Mouse (Mus musculus) R1 (cell line): ENCODE measurements around the gene Sik1.

Experiments
- DNase-seq: peaks from one replicate; pipeline ENCODE4 v3.0.0-alpha.2; 2018; ENCODE audit warnings: low read depth, low spot score

Gene Sik1

GRCm38 (mm10) chr17:31856519-31857160 is 1.0 kb upstream of the Sik1 start:
- DNase-seq = no peak

DNA sequence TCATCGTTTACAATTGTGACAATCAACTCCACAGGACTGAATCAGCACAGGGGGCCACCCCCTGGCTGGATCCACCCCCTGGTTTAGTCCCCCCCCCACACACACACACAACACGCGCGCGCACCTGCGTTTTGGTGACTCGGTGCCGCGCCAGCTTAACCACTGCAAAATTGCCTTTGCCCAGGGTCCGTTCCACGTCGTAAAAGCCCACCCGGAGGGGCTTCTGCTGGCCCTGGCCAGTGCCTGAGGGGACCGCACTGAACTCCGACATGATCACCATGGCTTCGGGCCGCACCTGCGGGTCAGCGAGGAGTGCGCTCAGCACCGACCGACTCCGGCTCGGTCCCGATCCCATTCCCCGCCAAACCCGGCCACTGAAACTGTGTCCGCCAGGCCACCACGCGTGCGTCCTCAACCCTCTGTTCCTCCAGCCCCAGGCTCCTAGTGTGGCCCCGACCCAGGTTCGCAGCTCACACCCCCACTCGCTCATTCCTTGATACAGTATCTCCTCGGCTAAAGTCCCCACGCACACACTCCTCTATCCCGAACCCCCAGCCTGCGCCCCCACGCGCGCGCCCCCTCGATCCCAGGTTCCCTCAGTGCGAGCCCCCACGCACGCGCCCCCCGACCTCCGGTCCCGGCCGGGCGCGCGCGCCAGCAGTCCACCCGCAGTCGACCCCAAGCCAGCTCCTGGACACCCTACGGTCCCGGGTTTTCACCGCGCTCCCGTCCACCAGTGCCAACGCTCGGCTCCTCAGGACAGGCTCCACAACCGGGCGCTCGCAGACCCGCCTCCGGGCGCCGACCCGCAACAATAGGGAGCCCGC is 621 bp downstream of the Sik1 start:
- DNase-seq = peak; percentile 59

GRCm38 (mm10) chr17:31853448-31854188 is 2.0 kb downstream of the Sik1 start:
- DNase-seq = no peak

DNA sequence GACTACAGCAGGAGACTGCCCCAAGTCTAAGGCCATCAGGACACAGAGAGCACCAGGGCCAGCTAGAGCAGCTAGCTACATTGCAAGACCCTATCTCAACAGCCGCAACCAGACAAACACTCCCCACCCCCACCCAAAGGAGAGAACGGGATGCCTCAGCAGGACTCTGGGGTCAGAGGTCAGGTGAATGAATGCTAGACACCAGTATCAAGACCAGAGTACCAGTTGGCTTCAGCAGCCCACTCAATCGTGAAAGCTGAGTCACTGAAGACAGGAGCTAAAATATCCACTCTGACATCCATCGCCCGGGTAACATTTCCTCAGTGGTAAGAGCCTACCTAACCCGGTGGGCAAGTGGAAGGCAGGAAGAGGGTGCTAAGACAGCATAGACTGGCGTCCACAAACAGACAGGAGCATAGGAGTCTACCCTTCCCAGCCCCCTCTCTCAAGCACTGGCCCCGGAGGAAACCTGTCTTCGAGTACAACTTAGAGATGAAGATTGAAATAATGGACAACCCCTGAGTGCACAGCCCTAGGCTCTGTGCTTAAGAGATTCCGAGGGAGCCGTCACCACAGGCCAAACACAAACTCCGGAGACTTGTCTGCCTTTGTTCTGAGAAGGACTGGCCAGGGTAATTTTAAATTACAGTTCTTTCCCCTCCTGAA is 2.7 kb downstream of the Sik1 start:
- DNase-seq = no peak

- no peak for DNase-seq
These were observed 3.7 kb downstream of the Sik1 start for GRCm38 (mm10) chr17:31851816-31852476.

GRCm38 (mm10) chr17:31850457-31850980 is 5.1 kb downstream of the Sik1 start:
- no peak for DNase-seq

GRCm38 (mm10) chr17:31846970-31847369 is 8.6 kb downstream of the Sik1 start:
- no peak for DNase-seq

DNA sequence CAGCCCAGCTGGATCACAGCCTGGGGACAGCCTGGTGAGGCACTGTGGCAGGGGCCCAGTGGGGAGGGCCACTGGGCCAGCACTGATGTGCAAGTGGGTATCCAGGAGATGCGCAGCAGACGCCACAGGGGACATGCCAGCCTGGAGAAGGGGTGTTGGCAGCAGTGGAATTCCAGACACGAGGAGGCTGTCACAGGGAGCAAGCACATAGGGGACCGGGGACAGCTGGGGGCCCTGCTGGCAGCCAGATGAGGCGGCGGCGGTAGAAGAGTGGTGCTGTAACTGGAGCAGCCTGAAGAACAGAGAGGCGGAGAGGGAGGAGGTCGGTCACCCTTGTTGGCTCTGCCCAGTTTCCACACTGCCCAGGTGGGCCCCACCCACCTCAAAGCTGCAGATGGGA is 9.3 kb downstream of the Sik1 start:
- no peak for DNase-seq

DNA sequence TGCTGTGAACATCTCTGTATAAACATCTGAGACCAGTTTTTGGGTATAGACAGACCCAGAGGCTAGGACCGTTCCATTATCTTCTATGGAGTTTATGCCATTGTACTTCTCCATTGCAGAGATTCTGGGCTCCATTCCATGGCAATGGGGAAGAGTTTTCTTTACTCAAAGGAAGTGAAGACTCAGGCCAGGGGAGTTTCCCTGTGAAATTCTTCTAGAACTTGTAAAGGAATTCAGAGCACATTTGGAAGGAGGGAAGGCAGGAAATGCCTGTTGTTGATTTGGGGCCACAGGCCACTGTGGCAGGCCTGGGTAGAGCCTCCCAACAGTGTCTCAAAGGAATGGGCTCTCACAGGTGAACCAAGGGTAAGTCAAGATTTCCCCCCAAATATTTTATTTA is 11.7 kb downstream of the Sik1 start:
- DNase-seq = no peak

GRCm38 (mm10) chr17:31842930-31843822 is 12.4 kb downstream of the Sik1 start:
- DNase-seq = no peak

- no peak for DNase-seq
These were observed 13.6 kb downstream of the Sik1 start for GRCm38 (mm10) chr17:31841842-31842611.

- DNase-seq = peak; percentile 83
These were observed 14.2 kb downstream of the Sik1 start for GRCm38 (mm10) chr17:31841453-31841841.

DNA sequence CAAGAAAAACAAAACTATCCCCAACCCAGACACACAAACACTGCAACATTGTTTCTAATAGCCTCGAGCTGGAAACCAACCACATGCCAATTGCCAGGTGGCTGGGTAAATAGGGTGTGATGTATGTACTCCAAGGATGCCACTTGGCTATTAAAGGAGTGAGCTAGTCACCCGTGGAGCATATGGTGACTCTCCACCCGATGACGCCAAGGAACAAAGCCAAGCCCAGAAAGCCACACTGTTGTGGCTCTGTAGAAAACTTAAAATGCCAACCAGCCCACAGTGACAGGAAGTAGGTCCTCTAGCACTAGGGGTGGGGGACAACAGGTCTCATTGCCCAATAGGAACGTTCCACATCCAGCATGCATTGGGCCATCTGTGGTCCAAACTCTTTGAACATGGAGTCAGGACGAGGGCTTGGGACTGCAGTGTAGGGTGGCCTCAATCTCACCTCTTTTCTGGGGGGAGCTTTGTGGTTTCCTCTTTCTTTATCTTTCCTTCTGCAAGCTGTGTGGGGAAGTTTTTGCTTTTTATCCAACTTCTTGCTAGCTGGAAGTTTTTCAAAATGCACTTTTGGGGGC is 15.1 kb downstream of the Sik1 start:
- no peak for DNase-seq

DNA sequence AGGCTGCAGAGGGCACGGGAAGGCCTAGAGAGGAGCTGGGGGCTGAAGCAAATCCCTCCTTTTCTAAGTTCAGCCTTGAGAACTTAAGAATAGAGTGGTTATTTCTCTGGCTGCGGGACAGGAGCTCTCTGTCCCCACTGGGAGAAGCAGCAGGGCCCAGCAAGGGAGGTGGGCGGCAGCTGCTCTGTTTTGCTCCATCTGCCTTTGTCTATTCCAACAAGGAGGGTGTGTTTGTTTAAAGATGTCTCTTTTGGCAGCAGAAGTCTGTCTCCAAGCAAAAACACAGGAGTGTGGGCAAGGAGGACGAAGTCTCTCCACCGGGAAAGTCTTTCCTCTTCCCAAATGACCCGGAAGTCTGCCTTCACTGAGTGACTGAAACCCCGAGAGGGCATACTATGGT is 18.8 kb downstream of the Sik1 start:
- no peak for DNase-seq

DNA sequence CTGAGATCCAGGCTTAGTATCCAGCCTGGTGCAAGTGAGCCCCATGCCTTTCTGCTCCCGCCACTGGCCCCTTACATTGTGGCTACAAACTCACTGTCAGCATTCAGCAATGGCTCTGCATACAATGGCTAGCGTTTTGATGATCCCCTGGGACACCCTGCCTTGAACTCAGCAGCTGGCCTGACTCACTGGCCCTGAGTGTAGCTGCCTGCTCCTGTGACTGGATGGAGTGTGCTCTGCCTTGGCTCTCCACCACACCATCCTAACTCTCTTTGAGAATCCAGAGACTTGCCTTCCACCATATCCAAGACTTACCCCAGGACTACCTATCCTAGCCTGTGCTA is 19.4 kb downstream of the Sik1 start:
- DNase-seq = no peak

DNA sequence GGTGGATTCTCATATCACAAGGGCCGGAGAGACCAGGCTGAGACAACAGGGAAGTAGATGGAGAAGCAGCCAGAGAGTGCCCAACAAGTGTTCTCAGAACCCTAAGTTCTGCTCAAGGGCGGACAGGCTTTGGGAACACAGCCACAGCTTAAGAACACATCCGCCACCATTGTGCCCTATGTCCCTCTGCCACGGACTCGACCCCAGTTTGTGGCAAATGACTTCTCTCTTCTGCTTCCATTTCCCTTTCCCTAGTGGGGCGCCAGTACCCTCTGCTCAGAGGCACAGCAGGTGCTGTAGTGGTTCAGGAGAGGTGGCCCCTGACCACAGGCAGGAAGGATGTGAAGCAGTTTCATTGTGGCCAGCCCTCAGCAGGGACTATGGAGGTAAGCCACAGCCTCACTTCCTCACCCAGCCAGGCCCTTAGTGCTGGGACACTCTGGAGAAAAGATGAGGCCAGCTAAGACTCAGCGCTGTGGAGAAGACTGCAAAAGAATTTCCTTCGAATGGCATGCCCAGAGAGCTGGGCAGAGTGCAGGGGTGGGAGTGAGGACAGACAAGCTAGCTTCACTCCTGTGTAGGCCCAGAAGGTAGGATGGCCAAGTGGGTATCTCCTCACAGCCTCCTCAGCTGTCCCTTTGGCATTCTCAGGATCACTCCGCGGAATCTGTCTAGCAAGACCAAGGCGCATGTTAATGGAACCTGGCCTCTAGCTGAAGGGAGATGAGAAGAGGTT is 19.9 kb downstream of the Sik1 start:
- no peak for DNase-seq

DNA sequence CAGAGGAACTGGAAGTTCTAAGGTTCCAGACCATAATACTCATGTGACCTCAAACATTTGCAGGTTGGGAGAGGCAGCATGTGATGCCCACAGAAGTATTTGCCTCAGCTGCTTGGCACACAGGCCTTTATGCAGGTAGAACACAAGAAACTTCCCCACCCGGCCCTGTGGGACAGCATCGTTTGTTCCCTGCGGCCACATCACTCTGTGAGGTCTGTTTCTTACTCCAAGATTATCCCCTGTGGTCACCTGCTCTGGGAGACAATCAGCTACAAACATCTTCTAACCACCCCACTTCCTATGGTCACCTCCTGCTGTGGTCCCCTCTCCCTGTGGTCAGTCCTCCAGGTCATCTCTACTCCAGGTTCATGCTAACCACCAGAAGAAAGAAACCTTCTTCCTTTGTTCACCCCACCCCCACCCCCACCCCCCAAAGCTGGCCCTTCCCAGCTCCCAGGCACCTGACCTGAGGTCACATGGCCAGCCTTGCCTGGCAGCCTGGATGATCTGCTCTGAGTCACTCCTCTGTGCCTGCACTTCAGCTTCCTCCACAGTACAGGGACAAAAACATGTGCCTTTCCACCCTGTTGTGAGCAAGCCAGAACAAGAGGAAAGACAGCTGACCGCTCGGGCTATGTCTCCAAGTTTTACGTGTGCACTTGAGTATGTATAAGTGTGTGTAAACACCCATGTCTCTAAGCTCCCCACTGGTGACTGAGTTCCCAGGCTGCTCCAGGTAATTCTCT is 21.1 kb downstream of the Sik1 start:
- no peak for DNase-seq

DNA sequence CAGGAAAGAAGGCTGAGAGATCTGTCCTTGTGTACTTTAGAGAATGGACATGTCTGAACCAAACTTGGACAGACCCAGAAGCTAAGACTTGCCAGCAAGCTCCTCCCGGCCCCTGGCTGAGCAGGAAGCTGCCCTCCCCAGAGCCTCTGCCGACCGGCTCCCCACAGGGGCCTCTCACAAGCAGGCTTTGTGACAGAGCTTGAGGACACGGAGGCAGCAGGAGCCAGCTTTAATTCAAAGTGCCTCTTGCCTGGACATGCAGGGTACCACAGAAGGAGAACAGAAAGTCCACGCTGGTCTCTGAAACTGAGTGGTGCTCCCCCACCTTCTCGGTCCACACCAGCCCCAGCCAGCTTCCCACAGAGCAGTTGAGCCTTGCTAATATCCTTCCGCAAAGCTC is 21.9 kb downstream of the Sik1 start:
- no peak for DNase-seq
